Mouse (Mus musculus) limb, embryonic 12.5 days (tissue): ENCODE measurements around the gene Adcy4. TPM values are rescaled to one million over a fixed set of nuclear protein-coding genes. Genes with fewer than 3 reads are reported as not detected.
A peak's percentile ranks its signal among the peaks of the same experiment; 100 is the strongest.
"Not testable (repeated sequence)": the region's sequence is repeated elsewhere in the genome, so short reads cannot be mapped to it uniquely, and the experiment has no call there.

Experiments
- ATAC-seq: fragments of 200-750 bp; cut with Nextera tagmentation; 2 replicates; pipeline ENCODE4 v1.8.0; 2017; ENCODE audit warnings: low read depth, moderate TSS enrichment; ENCODE audit not compliant: insufficient number of reproducible peaks, insufficient read depth, low FRiP score, low TSS enrichment
- H3K27ac ChIP-seq: fragments of 300-500 bp; sonication (generic); 2 replicates; pipeline ENCODE4 v1.5.1; 2016; ENCODE audit warnings: mild to moderate bottlenecking, moderate library complexity
- H3K27me3 ChIP-seq: fragments of 300-500 bp; sonication (generic); 2 replicates; pipeline ENCODE4 v1.6.1; 2016; ENCODE audit warnings: mild to moderate bottlenecking, moderate library complexity
- H3K36me3 ChIP-seq: fragments of 300-500 bp; sonication (generic); 2 replicates; pipeline ENCODE4 v1.6.1; 2016; ENCODE audit warnings: mild to moderate bottlenecking, moderate library complexity
- H3K4me1 ChIP-seq: fragments of 300-500 bp; sonication (generic); replicated peaks from 2 replicates; pipeline ENCODE4 v1.6.1; 2016
- H3K4me2 ChIP-seq: fragments of 300-500 bp; sonication (generic); 2 replicates; pipeline ENCODE4 v1.6.1; 2016; ENCODE audit warnings: mild to moderate bottlenecking, moderate library complexity
- H3K4me3 ChIP-seq: fragments of 300-500 bp; sonication (generic); replicated peaks from 2 replicates; pipeline ENCODE4 v1.5.1; 2016; ENCODE audit warnings: mild to moderate bottlenecking
- H3K9ac ChIP-seq: fragments of 300-500 bp; sonication (generic); replicated peaks from 2 replicates; pipeline ENCODE4 v1.6.1; 2016; ENCODE audit warnings: mild to moderate bottlenecking, moderate library complexity
- H3K9me3 ChIP-seq: fragments of 300-500 bp; sonication (generic); 2 replicates; pipeline ENCODE4 v1.6.1; 2016; ENCODE audit warnings: mild to moderate bottlenecking, moderate library complexity
- WGBS: fragments of 180-500 bp; shearing (Covaris S2); methylation state at CpG from one replicate; pipeline ENCODE4 v1.1.7; 2016; 5-methylcytosine and 5-hydroxymethylcytosine counted together
- polyA plus RNA-seq: library from polyadenylated mRNA; unstranded; fragments of >200 nt; fragmentation: Nextera tagmentation; extraction: Ambion mirVana; gene quantifications from 2 replicates; pipeline ENCODE4 v1.2.1, GENCODE M21; 2016

Adcy4 gene
- polyA plus RNA-seq, 1 experiment from 2014 or later, result 17.7 TPM

DNA sequence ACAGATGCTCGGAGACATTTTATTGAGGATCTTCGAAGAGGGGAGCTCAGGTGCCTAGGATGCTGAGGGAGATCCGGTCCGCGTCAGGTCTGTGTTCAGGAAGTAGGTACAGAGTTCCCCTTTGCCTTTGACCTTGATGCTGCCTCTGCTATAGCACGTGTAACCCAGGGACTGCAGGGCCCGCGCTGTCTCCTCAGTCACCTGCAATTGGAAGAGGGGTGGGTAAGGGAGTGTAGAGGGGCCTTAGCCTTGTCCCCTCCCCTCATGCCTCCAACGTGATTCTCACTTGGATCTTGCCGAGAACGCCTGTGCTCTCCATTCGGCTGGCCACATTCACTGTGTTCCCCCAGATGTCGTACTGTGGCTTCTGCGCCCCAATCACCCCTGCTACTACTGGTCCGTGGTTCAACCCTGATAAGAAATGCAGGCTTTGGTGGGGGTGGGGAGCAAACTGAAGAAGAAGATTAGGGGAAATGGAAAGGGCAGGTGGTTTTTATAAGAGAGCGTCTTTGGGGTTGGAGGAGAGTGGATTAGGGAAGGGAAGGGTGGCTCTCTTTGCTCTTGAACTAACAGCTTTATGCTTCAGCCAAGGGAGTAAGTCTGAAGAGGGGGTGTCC is 14.7 kb downstream of the Adcy4 start:
- Histone ChIP-seq H3K36me3 (no peaks in the 10 kb centered on the region), H3K9ac (no peak overlapping the region), H3K4me1 (peaks cover 12% of the 10 kb centered on the region; the same call in 1 of the 2 replicates), H3K4me2 (no peak overlapping the region), H3K27ac (no peak overlapping the region), H3K27me3 (peaks cover 52% of the 10 kb centered on the region), H3K9me3 (no peaks in the 10 kb centered on the region), H3K4me3 (no peak overlapping the region)
- ATAC-seq, result no peak
- 70% methylated on average over 16 of the region's 16 CpGs for WGBS

DNA sequence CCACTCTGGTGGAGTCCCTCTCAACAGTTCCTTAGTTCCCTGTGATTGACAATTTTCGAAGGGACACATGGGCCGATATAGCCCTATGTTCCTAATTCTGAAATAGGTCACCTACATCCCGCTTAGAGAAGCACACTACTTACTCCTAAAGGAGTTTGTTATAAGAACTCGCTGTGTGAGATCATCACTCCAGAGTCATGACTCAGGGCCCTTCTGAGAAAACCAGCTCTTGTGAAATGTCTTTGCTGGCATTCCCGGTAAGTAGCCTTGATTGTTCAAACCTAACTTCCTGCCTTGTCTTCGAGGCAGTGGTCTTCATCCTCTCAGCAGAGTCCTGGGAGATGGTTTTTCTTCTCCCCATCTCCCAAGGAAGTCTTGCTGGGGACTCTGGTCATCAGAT is 15.3 kb downstream of the Adcy4 start:
- Histone ChIP-seq H3K4me2 (no peak overlapping the region), H3K4me3 (no peak overlapping the region), H3K9ac (no peak overlapping the region), H3K36me3 (no peaks in the 10 kb centered on the region), H3K27me3 (peaks cover 57% of the 10 kb centered on the region), H3K4me1 (peaks cover 12% of the 10 kb centered on the region; the same call in 1 of the 2 replicates), H3K9me3 (no peaks in the 10 kb centered on the region), H3K27ac (no peak overlapping the region)
- WGBS, result 86% methylated on average over 6 of the region's 6 CpGs
- ATAC-seq, result no peak

DNA sequence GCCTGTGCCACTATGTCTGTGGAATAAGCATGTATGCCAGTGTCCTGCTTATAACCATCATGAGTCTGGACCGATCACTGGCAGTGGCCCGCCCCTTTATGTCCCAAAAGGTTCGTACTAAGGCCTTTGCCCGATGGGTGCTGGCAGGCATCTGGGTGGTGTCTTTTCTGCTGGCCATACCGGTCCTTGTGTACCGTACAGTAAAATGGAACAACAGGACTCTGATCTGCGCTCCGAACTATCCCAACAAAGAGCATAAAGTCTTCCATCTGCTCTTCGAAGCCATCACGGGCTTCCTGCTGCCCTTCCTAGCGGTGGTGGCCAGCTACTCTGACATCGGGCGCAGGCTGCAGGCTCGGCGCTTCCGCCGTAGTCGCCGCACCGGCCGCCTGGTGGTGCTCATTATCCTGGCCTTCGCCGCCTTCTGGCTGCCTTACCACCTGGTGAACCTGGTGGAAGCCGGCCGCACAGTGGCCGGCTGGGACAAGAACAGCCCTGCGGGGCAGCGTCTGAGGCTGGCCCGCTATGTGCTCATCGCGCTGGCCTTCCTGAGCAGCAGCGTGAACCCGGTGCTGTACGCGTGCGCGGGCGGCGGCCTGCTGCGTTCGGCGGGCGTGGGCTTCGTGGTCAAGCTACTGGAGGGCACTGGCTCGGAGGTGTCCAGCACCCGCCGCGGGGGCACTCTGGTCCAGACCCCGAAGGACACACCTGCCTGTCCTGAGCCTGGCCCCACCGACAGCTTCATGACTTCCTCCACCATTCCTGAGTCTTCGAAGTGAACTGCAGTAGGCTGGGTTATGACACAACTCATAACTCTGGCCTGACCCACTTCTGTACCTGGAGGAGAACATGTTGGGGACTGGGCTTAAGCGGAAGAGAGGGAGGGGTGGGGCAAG is 16.1 kb downstream of the Adcy4 start:
- Histone ChIP-seq H3K9me3 (no peaks in the 10 kb centered on the region), H3K27me3 (peaks cover 65% of the 10 kb centered on the region), H3K4me3 (peak overlapping the region; percentile 43), H3K27ac (no peak overlapping the region), H3K36me3 (no peaks in the 10 kb centered on the region), H3K9ac (peak overlapping the region; percentile 63), H3K4me1 (peaks cover 13% of the 10 kb centered on the region), H3K4me2 (peak overlapping the region; percentile 79)
- 14% methylated on average over 52 of the region's 52 CpGs for whole genome bisulfite sequencing
- peak; percentile 43; the same call in 1 of the 2 replicates for ATAC-seq

DNA sequence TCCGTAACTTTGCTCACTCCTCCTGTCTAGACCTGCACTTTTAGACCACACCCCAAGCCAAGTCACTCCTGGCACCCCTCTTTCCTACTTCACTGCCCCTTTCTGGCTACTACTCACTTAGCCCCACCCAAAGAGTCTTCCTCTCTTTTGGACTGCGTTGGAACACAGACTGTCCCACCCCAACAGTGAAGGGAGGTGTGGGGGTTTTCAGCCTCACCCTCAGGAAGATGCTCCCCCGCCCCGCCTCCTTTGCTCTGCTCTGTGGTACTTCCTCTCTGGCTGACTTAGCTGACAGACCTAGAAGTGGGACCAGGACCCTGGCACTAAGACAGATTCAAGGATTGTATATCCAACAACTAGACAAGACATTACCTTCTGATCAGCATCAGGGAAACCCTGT is 18.2 kb downstream of the Adcy4 start, which contains the start of gene Ltb4r1:
Gene Ltb4r1 (plus strand): TSS at position 267 of the 400 bp plus-strand sequence.
- H3K27ac ChIP-seq, result no peak within 1 kb of the TSS
- 70% methylated on average over 4 of the region's 4 CpGs for WGBS

DNA sequence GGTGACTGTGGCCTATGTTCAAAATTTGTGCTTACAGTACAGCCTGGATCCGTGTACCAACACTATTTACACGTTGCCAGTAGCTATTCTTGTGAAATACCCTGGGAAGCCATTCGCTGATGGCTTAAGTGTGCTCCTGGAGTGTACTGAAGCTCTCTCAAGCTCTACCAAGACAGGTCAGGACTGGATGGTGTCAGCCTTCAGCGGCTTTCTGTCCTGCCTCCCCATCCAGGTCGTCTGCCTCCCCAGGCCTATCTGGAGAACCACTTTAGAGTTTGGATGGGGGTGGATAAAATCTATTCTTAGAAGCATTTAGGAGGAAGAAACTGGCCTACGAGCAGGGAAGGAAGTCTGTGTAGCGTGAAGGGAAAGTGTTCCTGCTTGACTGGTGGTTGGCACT is 20.7 kb downstream of the Adcy4 start:
- H3K9ac ChIP-seq, result no peak overlapping the region
- peak overlapping the region; percentile 95 for H3K4me2 ChIP-seq

More for the DNA sequence above, 18.2 kb downstream of the Adcy4 start, which contains the start of gene Ltb4r1:
- H3K4me2 ChIP-seq, result no peak within 1 kb of the TSS
- peaks cover 83% of the 10 kb centered on the region for H3K27me3 ChIP-seq
- no peaks in the 10 kb centered on the region for H3K36me3 ChIP-seq
- ATAC-seq, result no peak
- H3K9me3 ChIP-seq, result no peaks in the 10 kb centered on the region
- H3K4me1 ChIP-seq, result peaks cover 27% of the 10 kb centered on the region
- H3K4me3 ChIP-seq, result no peak within 1 kb of the TSS
- H3K9ac ChIP-seq, result no peak within 1 kb of the TSS

DNA sequence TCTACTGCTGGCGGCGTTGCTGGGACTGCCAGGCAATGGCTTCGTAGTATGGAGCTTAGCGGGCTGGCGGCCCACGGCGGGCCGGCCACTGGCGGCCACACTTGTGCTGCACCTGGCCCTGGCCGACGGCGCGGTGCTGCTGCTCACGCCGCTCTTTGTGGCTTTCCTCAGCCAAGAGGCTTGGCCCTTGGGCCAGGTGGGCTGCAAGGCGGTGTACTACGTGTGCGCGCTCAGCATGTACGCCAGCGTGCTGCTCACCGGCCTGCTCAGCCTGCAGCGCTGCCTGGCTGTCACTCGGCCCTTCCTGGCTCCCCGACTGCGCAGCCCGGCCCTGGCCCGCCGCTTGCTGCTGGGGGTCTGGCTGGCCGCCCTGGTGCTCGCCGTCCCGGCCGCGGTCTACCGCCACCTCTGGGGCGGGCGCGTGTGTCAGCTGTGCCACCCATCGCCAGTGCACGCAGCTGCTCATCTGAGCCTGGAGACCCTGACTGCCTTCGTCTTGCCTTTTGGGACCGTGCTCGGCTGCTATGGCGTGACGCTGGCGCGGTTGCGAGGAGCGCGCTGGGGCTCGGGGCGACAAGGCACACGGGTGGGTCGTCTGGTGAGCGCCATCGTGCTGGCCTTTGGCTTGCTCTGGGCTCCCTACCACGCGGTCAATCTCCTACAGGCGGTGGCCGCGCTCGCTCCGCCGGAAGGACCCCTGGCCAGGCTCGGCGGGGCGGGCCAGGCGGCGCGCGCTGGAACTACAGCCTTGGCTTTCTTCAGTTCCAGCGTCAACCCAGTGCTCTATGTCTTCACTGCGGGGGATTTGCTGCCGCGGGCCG is 21.7 kb downstream of the Adcy4 start:
- H3K9me3 ChIP-seq, result no peaks in the 10 kb centered on the region
- no peaks in the 10 kb centered on the region for H3K36me3 ChIP-seq
- peaks cover 23% of the 10 kb centered on the region for H3K4me1 ChIP-seq
- peak overlapping the region; percentile 95 for H3K4me2 ChIP-seq
- peak; percentile 71 for ATAC-seq
- under 1% methylated on average over 77 of the region's 77 CpGs for WGBS
- peak overlapping the region; percentile 57 for H3K4me3 ChIP-seq
- peak overlapping the region; percentile 59; the same call in 1 of the 2 replicates for H3K27ac ChIP-seq
- peak overlapping the region; percentile 72 for H3K9ac ChIP-seq
- H3K27me3 ChIP-seq, result peaks cover 59% of the 10 kb centered on the region

More for the DNA sequence above, 20.7 kb downstream of the Adcy4 start:
- no peak for ATAC-seq
- H3K4me3 ChIP-seq, result peak overlapping the region; percentile 57; the same call in 1 of the 2 replicates
- H3K36me3 ChIP-seq, result no peaks in the 10 kb centered on the region
- H3K27me3 ChIP-seq, result peaks cover 69% of the 10 kb centered on the region
- H3K27ac ChIP-seq, result no peak overlapping the region
- no peaks in the 10 kb centered on the region for H3K9me3 ChIP-seq
- peaks cover 30% of the 10 kb centered on the region for H3K4me1 ChIP-seq
- WGBS, result 72% methylated on average over 7 of the region's 7 CpGs

DNA sequence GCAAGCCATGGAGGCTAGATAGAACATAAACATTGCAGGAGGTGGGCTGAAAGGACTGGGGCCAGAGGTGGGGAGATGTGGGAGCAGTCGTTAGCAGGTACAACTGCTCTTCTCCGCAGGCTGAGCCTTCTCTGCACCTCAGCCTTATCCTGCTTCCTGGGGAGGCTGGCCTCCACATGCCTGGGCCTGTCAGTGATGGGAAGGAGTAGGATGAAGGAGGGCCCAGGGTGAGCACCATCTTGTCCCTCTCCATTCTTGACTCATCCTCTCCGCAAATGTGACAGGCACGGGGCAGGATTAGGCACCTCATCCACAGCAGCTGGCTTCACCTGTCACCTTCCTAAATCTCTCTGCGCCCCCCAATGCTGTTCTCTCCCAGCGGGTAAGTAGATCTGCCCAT is 22.7 kb downstream of the Adcy4 start, which contains the start of gene Ltb4r2:
Gene Ltb4r2 (plus strand): TSS at position 266 of the 400 bp plus-strand sequence.
- WGBS, result 71% methylated on average over 6 of the region's 6 CpGs
- Histone ChIP-seq H3K36me3 (peaks cover 7% of the 10 kb centered on the region), H3K27ac (peak within 1 kb of the TSS; percentile 59; the same call in 1 of the 2 replicates), H3K4me2 (peak within 1 kb of the TSS; percentile 95), H3K9me3 (no peaks in the 10 kb centered on the region), H3K4me1 (peaks cover 22% of the 10 kb centered on the region), H3K4me3 (peak within 1 kb of the TSS; percentile 57), H3K9ac (peak within 1 kb of the TSS; percentile 72), H3K27me3 (peaks cover 51% of the 10 kb centered on the region)
- ATAC-seq, result no peak

DNA sequence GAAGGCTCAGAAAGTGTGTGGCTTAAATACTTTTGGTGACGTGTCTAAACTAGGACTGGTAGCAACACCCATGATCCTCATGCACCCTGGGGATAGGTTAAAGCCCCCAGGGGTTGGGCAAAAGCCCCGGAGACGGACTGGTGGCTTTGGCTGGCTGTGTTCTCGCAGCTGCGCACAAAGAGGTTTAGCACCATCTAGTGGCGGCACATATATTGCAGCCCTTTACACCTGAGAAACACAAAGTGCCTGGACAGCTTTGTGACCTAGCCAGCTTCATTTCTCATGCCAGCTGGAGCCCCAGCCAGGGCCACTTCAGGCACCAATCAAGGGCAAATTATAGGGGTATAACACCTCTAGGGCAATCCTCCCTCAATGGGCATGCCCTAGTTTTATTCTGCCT is 23.7 kb downstream of the Adcy4 start:
- peak overlapping the region; percentile 12; the same call in 1 of the 2 replicates for H3K4me3 ChIP-seq
- H3K9ac ChIP-seq, ATAC-seq, H3K27ac ChIP-seq, H3K9me3 ChIP-seq: not testable (repeated sequence)
- H3K4me2 ChIP-seq, result peak overlapping the region; percentile 47
- 2% methylated on average over 6 of the region's 6 CpGs for WGBS
- peaks cover 41% of the 10 kb centered on the region for H3K27me3 ChIP-seq
- peaks cover 22% of the 10 kb centered on the region for H3K4me1 ChIP-seq
- peaks cover 17% of the 10 kb centered on the region for H3K36me3 ChIP-seq

DNA sequence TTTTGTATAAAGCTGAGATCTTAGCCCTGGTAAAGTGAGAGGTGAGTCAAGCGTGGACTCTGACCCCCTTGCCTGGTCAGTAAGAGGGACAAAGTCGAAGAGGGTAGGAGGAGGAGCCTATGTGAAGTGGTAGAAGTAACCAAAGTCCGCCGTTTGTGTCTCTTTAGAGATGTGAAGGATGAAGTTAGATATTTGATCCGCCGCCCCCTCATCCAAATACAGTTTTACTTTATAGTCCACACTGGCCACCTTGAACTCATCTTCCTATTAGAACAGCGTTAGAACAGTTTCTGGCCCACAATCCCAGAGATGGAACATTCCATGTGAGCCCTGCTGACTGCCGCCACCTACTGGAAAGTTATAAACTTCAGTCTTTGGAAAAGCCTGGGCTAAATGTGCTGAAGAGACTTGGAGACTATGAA is 25.5 kb downstream of the Adcy4 start, which contains the start of gene Cideb:
Gene Cideb (minus strand): TSS at position 96 of the 422 bp plus-strand sequence.
- no peak for ATAC-seq
- WGBS, result 20% methylated on average over 8 of the region's 8 CpGs
- H3K27ac ChIP-seq, result no peak within 1 kb of the TSS
- H3K9ac ChIP-seq, result no peak within 1 kb of the TSS
- peak within 1 kb of the TSS; percentile 27; the same call in 1 of the 2 replicates for H3K4me2 ChIP-seq
- peaks cover 35% of the 10 kb centered on the region for H3K36me3 ChIP-seq
- peaks cover 22% of the 10 kb centered on the region for H3K4me1 ChIP-seq
- peaks cover 25% of the 10 kb centered on the region for H3K27me3 ChIP-seq
- H3K9me3 ChIP-seq, result no peaks in the 10 kb centered on the region
- no peak within 1 kb of the TSS for H3K4me3 ChIP-seq

DNA sequence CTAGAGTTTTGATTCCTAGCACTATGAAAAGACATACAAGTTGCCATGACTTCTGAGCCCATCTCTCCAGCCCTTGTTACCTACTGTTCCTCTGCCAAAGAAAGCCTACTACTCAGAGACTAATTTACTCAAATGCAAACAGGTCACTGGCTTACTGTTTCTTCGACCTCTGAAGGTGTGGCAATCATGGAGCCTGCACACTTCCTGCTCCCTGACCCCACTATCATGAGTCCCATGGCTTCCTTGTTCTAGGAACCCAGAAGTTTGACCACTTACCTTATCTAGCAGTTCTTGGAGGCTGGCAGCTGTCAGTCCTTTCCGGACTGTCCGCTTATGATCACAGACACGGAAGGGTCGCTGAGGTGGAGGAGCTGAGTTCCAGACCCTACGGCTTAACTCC is 26.3 kb downstream of the Adcy4 start:
- H3K36me3 ChIP-seq, result peaks cover 43% of the 10 kb centered on the region
- H3K9me3 ChIP-seq, result no peaks in the 10 kb centered on the region
- no peak overlapping the region for H3K4me3 ChIP-seq
- no peak for ATAC-seq
- H3K9ac ChIP-seq, result no peak overlapping the region
- no peak overlapping the region for H3K4me2 ChIP-seq
- peaks cover 17% of the 10 kb centered on the region for H3K27me3 ChIP-seq
- 84% methylated on average over 6 of the region's 6 CpGs for whole genome bisulfite sequencing
- H3K27ac ChIP-seq, result no peak overlapping the region
- H3K4me1 ChIP-seq, result peaks cover 19% of the 10 kb centered on the region
